Mouse (Mus musculus): ENCODE results near the gene Dnmt3b. TPM values are rescaled to one million over a fixed set of nuclear protein-coding genes. Genes with fewer than 3 reads are reported as not detected.

Gene Dnmt3b
- total RNA-seq (2023): 10 to 100 TPM in 1 of 2 experiments, 1 to 10 TPM in 1; 9.2 to 14.5 TPM

GRCm38 (mm10) chr2:153649298-153650013 is at the start of gene Dnmt3b:
TSS of gene Dnmt3b (plus strand) at chr2:153649450.

GRCm38 (mm10) chr2:153631976-153632870 is 17.0 kb upstream of the Dnmt3b start, which contains the start of gene Commd7:
TSS of gene Commd7 (minus strand) at chr2:153632781.

GRCm38 (mm10) chr2:153696352-153696751 is 47.1 kb downstream of the Dnmt3b start, which contains the start of gene Dnmt3c:
TSS of gene Dnmt3c (plus strand) at chr2:153696652.

Other genes with a start within 250 kb of the Dnmt3b start
- gene 4930404H24Rik, start 156.7 kb upstream of the Dnmt3b start, total RNA-seq (2023): not detected
- 1 to 10 TPM; 2.5 to 5.1 TPM for gene Nol4l, start 119.5 kb upstream of the Dnmt3b start, total RNA-seq (2023)
- gene Commd7, start 16.7 kb upstream of the Dnmt3b start, total RNA-seq (2023): 10 to 100 TPM; 37.1 to 46.6 TPM
- gene Dnmt3c, start 47.2 kb downstream of the Dnmt3b start, total RNA-seq (2023): not detected
- gene Mapre1, start 91.8 kb downstream of the Dnmt3b start, total RNA-seq (2023): 100 to 1,000 TPM; 148 to 152 TPM
- 1 to 10 TPM in 1 of 2 experiments, under 1 TPM in 1; 0.76 to 2.4 TPM for gene Efcab8, start 130.5 kb downstream of the Dnmt3b start, total RNA-seq (2023)
- gene Sun5, start 221.6 kb downstream of the Dnmt3b start, total RNA-seq (2023): not detected
- not detected for gene Bpifb2, start 225.6 kb downstream of the Dnmt3b start, total RNA-seq (2023)

Measured in T-cell, adult 66 days (primary cell).